ENCODE assay signal across 9 mouse cellular contexts in the genomic region with DNA sequence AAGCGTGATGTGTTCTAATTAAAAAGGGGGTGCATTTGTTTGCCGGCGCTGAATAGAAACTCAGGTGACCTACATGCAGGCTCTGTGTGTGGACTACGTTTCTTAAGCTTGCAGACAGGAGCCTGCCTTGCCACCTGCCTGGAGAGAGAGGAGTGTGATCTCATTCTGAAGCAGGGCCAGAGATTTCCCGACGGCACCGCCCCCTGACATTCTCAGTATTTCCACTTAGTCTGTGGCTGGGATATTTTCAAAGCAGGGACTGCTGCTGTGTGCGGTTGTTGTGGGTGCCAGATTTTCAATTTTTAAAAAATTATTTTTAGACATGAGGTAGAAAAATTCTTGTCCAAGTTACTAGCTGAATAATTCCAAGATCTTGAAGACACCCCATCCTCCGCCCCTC. TPM values are rescaled to one million over a fixed set of nuclear protein-coding genes. Genes with fewer than 3 reads are reported as not detected.
DNase-seq lines count a peak whose midpoint lies in the region; ATAC-seq lines count a peak whose summit lies in the region.
"Had no signal": no experiment of that assay in that cellular context is flagged by ENCODE, and none has a peak within 500 bp of the region (broad histone marks: within the 10 kb centered on the region; RNA-seq: fewer than 3 reads in every experiment).

No protein-coding gene starts in this region.

- H3K4me1 ChIP-seq in heart, embryonic 16.5 days (ENCODE audit: control insufficient read depth, insufficient read depth, low read length) = no peaks in the 10 kb centered on the region
- H3K4me1 ChIP-seq in hindbrain, embryonic 13.5 days (replicated peaks) = no peaks in the 10 kb centered on the region; the same call in 1 of the 2 replicates
- H3K4me1 ChIP-seq: megakaryocyte, embryonic 14.5 days had no signal

- H3K4me2 ChIP-seq in heart, embryonic 16.5 days (ENCODE audit: low read depth, low read length) = no peak overlapping the region
- H3K4me2 ChIP-seq in hindbrain, embryonic 13.5 days = no peak overlapping the region

- no peaks in the 10 kb centered on the region for H3K27me3 ChIP-seq in heart, embryonic 16.5 days (ENCODE audit: control insufficient read depth, insufficient read depth, low read length)
- H3K27me3 ChIP-seq in hindbrain, embryonic 13.5 days = no peaks in the 10 kb centered on the region

- H3K9me3 ChIP-seq in heart, embryonic 16.5 days (replicated peaks; ENCODE audit: control insufficient read depth, low read length) = no peaks in the 10 kb centered on the region
- H3K9me3 ChIP-seq in hindbrain, embryonic 13.5 days = no peaks in the 10 kb centered on the region
- H3K9me3 ChIP-seq: megakaryocyte, embryonic 14.5 days had no signal

- no peak overlapping the region for H3K4me3 ChIP-seq in heart, embryonic 16.5 days (ENCODE audit: low read length)
- no peak overlapping the region for H3K4me3 ChIP-seq in hindbrain, embryonic 13.5 days
- H3K4me3 ChIP-seq: megakaryocyte, embryonic 14.5 days had no signal

- peak; percentile 53 for DNase-seq in adrenal gland, adult 2 months
- DNase-seq in adrenal gland, postnatal 25 days = no peak
- DNase-seq in cerebellum, adult 18-20 months = peak; percentile 66 to 71
- peak; percentile 48 to 80 for DNase-seq in left cerebral cortex, adult 9 months (ENCODE audit: low spot score in 2 of 2)
- DNase-seq in B cell, adult 2 months = no peak
- no peak for DNase-seq in retina, postnatal 1 day

- no peaks in the 10 kb centered on the region for H3K36me3 ChIP-seq in heart, embryonic 16.5 days (ENCODE audit: control insufficient read depth, insufficient read depth)
- no peaks in the 10 kb centered on the region for H3K36me3 ChIP-seq in hindbrain, embryonic 13.5 days

- H3K27ac ChIP-seq in heart, embryonic 16.5 days (ENCODE audit: low read length) = 0 out of 2 replicates have a peak overlapping the region, but pooled peaks have one; percentile 26
- H3K27ac ChIP-seq in hindbrain, embryonic 13.5 days = no peak overlapping the region

- 53% methylated on average over 9 of the region's 9 CpGs for WGBS in heart, embryonic 16.5 days
- 78% methylated on average over 9 of the region's 9 CpGs for whole genome bisulfite sequencing in hindbrain, embryonic 13.5 days

- ATAC-seq in heart, embryonic 16.5 days (replicated peaks; ENCODE audit: extremely low read depth, insufficient read depth, low FRiP score) = no peak
- ATAC-seq in hindbrain, embryonic 13.5 days (ENCODE audit: low FRiP score) = no peak

- H3K9ac ChIP-seq in heart, embryonic 16.5 days (ENCODE audit: low read length) = no peak overlapping the region
- no peak overlapping the region for H3K9ac ChIP-seq in hindbrain, embryonic 13.5 days

RNA-seq across cellular contexts. Expression of gene Krt24, which starts 19.8 kb away (rescaled TPM):
- not detected for total RNA-seq in adrenal gland, adult 2 months (2021)
- not detected in 2 replicates for polyA plus RNA-seq in adrenal gland, adult 2 months (2012; rRNA removed)
- total RNA-seq in adrenal gland, postnatal 25 days (2021) = not detected in 2 replicates
- not detected in 2 replicates for polyA plus RNA-seq in heart, embryonic 16.5 days (2015; fragmentation: Nextera tagmentation; extraction: Ambion mirVana)
- polyA plus RNA-seq in hindbrain, embryonic 13.5 days (2015; fragmentation: Nextera tagmentation; extraction: Ambion mirVana) = 0.09 TPM in 1 of 2 replicates, not detected in the other

RNA-seq across cellular contexts. Expression of gene Krt222, which starts 21.3 kb away (rescaled TPM):
- 1 to 10 TPM; 1.4 to 2.2 TPM for total RNA-seq in adrenal gland, adult 2 months (2021)
- 0.07 and 0.09 TPM in 2 replicates for polyA plus RNA-seq in adrenal gland, adult 2 months (2012; rRNA removed)
- total RNA-seq in adrenal gland, postnatal 25 days (2021) = 1.4 and 2.4 TPM in 2 replicates
- polyA plus RNA-seq in heart, embryonic 16.5 days (2015; fragmentation: Nextera tagmentation; extraction: Ambion mirVana) = 3.2 and 4.5 TPM in 2 replicates
- polyA plus RNA-seq in hindbrain, embryonic 13.5 days (2015; fragmentation: Nextera tagmentation; extraction: Ambion mirVana) = 3.9 and 4.1 TPM in 2 replicates

RNA-seq across cellular contexts. Expression of gene Smarce1, which starts 34.4 kb away (rescaled TPM):
- total RNA-seq in adrenal gland, adult 2 months (2021) = 10 to 100 TPM; 49.9 to 54.4 TPM
- polyA plus RNA-seq in adrenal gland, adult 2 months (2012; rRNA removed) = 10.0 and 10.3 TPM in 2 replicates
- 63.5 and 101 TPM in 2 replicates for total RNA-seq in adrenal gland, postnatal 25 days (2021)
- 161 and 177 TPM in 2 replicates for polyA plus RNA-seq in heart, embryonic 16.5 days (2015; fragmentation: Nextera tagmentation; extraction: Ambion mirVana)
- 344 and 354 TPM in 2 replicates for polyA plus RNA-seq in hindbrain, embryonic 13.5 days (2015; fragmentation: Nextera tagmentation; extraction: Ambion mirVana)

RNA-seq across cellular contexts. Expression of gene Krt25, which starts 57.5 kb away (rescaled TPM):
- not detected for total RNA-seq in adrenal gland, adult 2 months (2021)
- not detected in 2 replicates for polyA plus RNA-seq in adrenal gland, adult 2 months (2012; rRNA removed)
- total RNA-seq in adrenal gland, postnatal 25 days (2021) = not detected in 2 replicates
- 0.07 and 0.10 TPM in 2 replicates for polyA plus RNA-seq in heart, embryonic 16.5 days (2015; fragmentation: Nextera tagmentation; extraction: Ambion mirVana)
- polyA plus RNA-seq in hindbrain, embryonic 13.5 days (2015; fragmentation: Nextera tagmentation; extraction: Ambion mirVana) = 0.19 and 0.35 TPM in 2 replicates

Comparison
In these comparisons a context has a peak if more than half of its experiments do, and no peak if none do; other contexts are left out.
1. DNase-seq: peak in adrenal gland, adult 2 months (single experiment), cerebellum, adult 18-20 months (2 of 2) and left cerebral cortex, adult 9 months (2 of 2); none in adrenal gland, postnatal 25 days (single experiment), B cell, adult 2 months (0 of 2) and retina, postnatal 1 day (single experiment).
2. RNA of gene Smarce1, which starts 34.4 kb away (polyA plus RNA-seq): 344 to 354 TPM in hindbrain, embryonic 13.5 days and 161 to 177 TPM in heart, embryonic 16.5 days; 10.0 to 10.3 TPM in adrenal gland, adult 2 months; every median in the first group is over 10 times any median in the second.